Comparison of ENCODE assay signal across 9 mouse cellular contexts in the genomic region with DNA sequence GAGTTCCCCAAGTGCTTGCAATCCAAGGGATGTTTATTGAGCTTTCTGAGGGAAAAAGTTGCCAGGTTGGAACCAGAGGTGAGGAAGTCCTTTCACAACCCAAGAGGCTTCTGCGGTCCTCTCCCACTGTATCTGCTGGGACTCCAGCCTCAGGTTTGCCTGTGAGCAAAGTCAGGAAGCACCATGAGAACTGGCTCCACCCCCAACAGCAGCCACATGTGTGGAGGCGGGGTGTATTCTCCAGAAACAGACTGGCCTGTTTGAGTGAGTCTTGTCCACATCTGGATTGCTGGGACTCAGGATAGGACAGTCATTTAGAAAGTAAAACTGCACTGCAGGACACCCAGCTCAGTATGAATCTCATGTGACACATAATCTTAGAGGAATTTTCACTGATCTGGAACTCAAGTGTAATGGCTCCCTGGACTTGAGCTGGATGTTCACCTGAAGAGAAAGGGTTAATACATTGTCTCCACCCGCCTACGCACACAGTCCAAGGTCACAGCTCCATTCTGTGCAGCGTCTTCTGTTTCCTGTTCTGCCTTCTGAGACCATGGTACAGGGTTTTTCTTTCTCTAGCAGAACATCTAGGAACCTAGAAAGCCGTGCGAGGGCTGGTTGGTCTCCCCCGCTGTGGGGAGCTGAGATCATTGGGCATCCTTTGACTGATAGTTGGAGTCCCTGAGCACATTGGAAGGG. TPM values are rescaled to one million over a fixed set of nuclear protein-coding genes. Genes with fewer than 3 reads are reported as not detected.
DNase-seq lines count a peak whose midpoint lies in the region; ATAC-seq lines count a peak whose summit lies in the region.
"Had no signal": no experiment of that assay in that cellular context is flagged by ENCODE, and none has a peak within 500 bp of the region (broad histone marks: within the 10 kb centered on the region; RNA-seq: fewer than 3 reads in every experiment).

No protein-coding gene starts in this region.

- no peaks in the 10 kb centered on the region for H3K9me3 ChIP-seq in lung, embryonic 16.5 days (ENCODE audit: control insufficient read depth, low read length)
- no peaks in the 10 kb centered on the region for H3K9me3 ChIP-seq in heart, embryonic 14.5 days (ENCODE audit: control insufficient read depth, low read length)
- H3K9me3 ChIP-seq in neural tube, embryonic 15.5 days (replicated peaks): no peaks in the 10 kb centered on the region

- peak; percentile 74 for ATAC-seq in lung, embryonic 16.5 days (ENCODE audit: low read depth)
- peak; percentile 15; the same call in 1 of the 2 replicates for ATAC-seq in heart, embryonic 14.5 days (ENCODE audit: insufficient number of reproducible peaks, insufficient read depth, low FRiP score, low read depth)
- ATAC-seq in neural tube, embryonic 15.5 days (ENCODE audit: low FRiP score): no peak
- no peak for ATAC-seq in granulocyte monocyte progenitor cell, adult 5-6 weeks (replicated peaks; ENCODE audit: poor library complexity, severe bottlenecking)

- WGBS in lung, embryonic 16.5 days: 42% methylated on average over 8 of the region's 8 CpGs
- WGBS in heart, embryonic 14.5 days: 42% methylated on average over 8 of the region's 8 CpGs
- WGBS in neural tube, embryonic 15.5 days: 76% methylated on average over 8 of the region's 8 CpGs

- peaks cover 11% of the 10 kb centered on the region for H3K4me1 ChIP-seq in lung, embryonic 16.5 days (replicated peaks; ENCODE audit: control insufficient read depth, insufficient read depth, low read length)
- H3K4me1 ChIP-seq in heart, embryonic 14.5 days (ENCODE audit: control insufficient read depth in 2 of 2, insufficient read depth in 2 of 2, low read length in 2 of 2): peaks cover 13 to 28% of the 10 kb centered on the region in 2 experiments
- peaks cover 28% of the 10 kb centered on the region for H3K4me1 ChIP-seq in neural tube, embryonic 15.5 days

- peak overlapping the region; percentile 71 for H3K27ac ChIP-seq in lung, embryonic 16.5 days (ENCODE audit: low read length)
- peak overlapping the region; percentile 53 to 68 for H3K27ac ChIP-seq in heart, embryonic 14.5 days (replicated peaks in 1 of 2; ENCODE audit: control insufficient read depth in 1 of 2, insufficient read depth in 1 of 2, low read depth in 2 of 2, low read length in 2 of 2)
- H3K27ac ChIP-seq in neural tube, embryonic 15.5 days (replicated peaks): 0 out of 2 replicates have a peak overlapping the region, but pooled peaks have one; percentile 2

- H3K9ac ChIP-seq in lung, embryonic 16.5 days (ENCODE audit: low read length): no peak overlapping the region
- H3K9ac ChIP-seq in heart, embryonic 14.5 days (ENCODE audit: low read length): no peak overlapping the region
- H3K9ac ChIP-seq in neural tube, embryonic 15.5 days (replicated peaks): no peak overlapping the region

- no peak overlapping the region for H3K4me3 ChIP-seq in lung, embryonic 16.5 days (ENCODE audit: low read length)
- no peak overlapping the region for H3K4me3 ChIP-seq in heart, embryonic 14.5 days (ENCODE audit: control insufficient read depth in 1 of 2, insufficient read depth in 1 of 2, low read depth in 1 of 2, low read length in 2 of 2)
- H3K4me3 ChIP-seq in neural tube, embryonic 15.5 days (replicated peaks): no peak overlapping the region

- H3K4me2 ChIP-seq in lung, embryonic 16.5 days (ENCODE audit: low read depth, low read length): peak overlapping the region; percentile 24; the same call in 1 of the 2 replicates
- H3K4me2 ChIP-seq in heart, embryonic 14.5 days (ENCODE audit: low read length): peak overlapping the region; percentile 21; the same call in 1 of the 2 replicates
- no peak overlapping the region for H3K4me2 ChIP-seq in neural tube, embryonic 15.5 days

- H3K36me3 ChIP-seq in lung, embryonic 16.5 days (ENCODE audit: control insufficient read depth, insufficient read depth, low read length): peaks cover 2% of the 10 kb centered on the region; the same call in 1 of the 2 replicates
- peaks cover 58% of the 10 kb centered on the region for H3K36me3 ChIP-seq in heart, embryonic 14.5 days (ENCODE audit: control insufficient read depth, insufficient read depth, low read length)
- H3K36me3 ChIP-seq in neural tube, embryonic 15.5 days: peaks cover 33% of the 10 kb centered on the region

- H3K27me3 ChIP-seq in lung, embryonic 16.5 days (ENCODE audit: control insufficient read depth, insufficient read depth, low read depth, low read length): no peaks in the 10 kb centered on the region
- no peaks in the 10 kb centered on the region for H3K27me3 ChIP-seq in heart, embryonic 14.5 days (ENCODE audit: control insufficient read depth, insufficient read depth, low read length)
- H3K27me3 ChIP-seq in neural tube, embryonic 15.5 days (replicated peaks): no peaks in the 10 kb centered on the region

- DNase-seq in adrenal gland, postnatal 10 days: peak; percentile 38
- DNase-seq in adrenal gland, adult 18-20 months (ENCODE audit: low spot score in 2 of 2): no peak
- no peak for DNase-seq in lung, postnatal 25 days (ENCODE audit: low spot score)
- DNase-seq in urinary bladder, adult 2 months (ENCODE audit: low spot score): no peak
- DNase-seq: cerebellum, postnatal 25 days had no signal

RNA-seq across cellular contexts. Expression of a gene that starts 47.0 kb away (rescaled TPM):
- total RNA-seq in adrenal gland, postnatal 10 days (2021): under 1 TPM in 1 of 2 experiments, not detected in 1; 0.18 TPM
- total RNA-seq in adrenal gland, adult 18-20 months (2021): not detected
- polyA plus RNA-seq in lung, embryonic 16.5 days (2015; fragmentation: Nextera tagmentation; extraction: Ambion mirVana): 0.06 TPM in 1 of 2 replicates, not detected in the other
- polyA plus RNA-seq in heart, embryonic 14.5 days (2014; fragmentation: Nextera tagmentation; extraction: Ambion mirVana): not detected in 2 replicates
- polyA plus RNA-seq in neural tube, embryonic 15.5 days (2015; fragmentation: Nextera tagmentation; extraction: Ambion mirVana): 0.05 TPM in 1 of 2 replicates, not detected in the other
- 1.1 TPM in 1 of 2 replicates, not detected in the other for total RNA-seq in granulocyte monocyte progenitor cell, adult 5-6 weeks (2014; fragmentation: Nextera tagmentation)
- total RNA-seq in granulocyte monocyte progenitor cell, adult 5-6 weeks (2017): 0.47 TPM in 1 of 2 replicates, not detected in the other
- polyA plus RNA-seq in urinary bladder, adult 2 months (2012; rRNA removed): 0.04 TPM in 2 replicates

Comparison
In these comparisons a context has a peak if more than half of its experiments do, and no peak if none do; other contexts are left out.
1. ATAC-seq: peak in lung, embryonic 16.5 days (single experiment) and heart, embryonic 14.5 days (single experiment); none in neural tube, embryonic 15.5 days (single experiment) and granulocyte monocyte progenitor cell, adult 5-6 weeks (single experiment).
2. H3K27ac ChIP-seq: peak in every context shown above with its lines; median percentile 71 in lung, embryonic 16.5 days; 60 in heart, embryonic 14.5 days; 2 in neural tube, embryonic 15.5 days.